Mouse (Mus musculus): ENCODE data around the gene Pitpnm2.
A peak's percentile ranks its signal among the peaks of the same experiment; 100 is the strongest.

Pitpnm2 gene

DNA sequence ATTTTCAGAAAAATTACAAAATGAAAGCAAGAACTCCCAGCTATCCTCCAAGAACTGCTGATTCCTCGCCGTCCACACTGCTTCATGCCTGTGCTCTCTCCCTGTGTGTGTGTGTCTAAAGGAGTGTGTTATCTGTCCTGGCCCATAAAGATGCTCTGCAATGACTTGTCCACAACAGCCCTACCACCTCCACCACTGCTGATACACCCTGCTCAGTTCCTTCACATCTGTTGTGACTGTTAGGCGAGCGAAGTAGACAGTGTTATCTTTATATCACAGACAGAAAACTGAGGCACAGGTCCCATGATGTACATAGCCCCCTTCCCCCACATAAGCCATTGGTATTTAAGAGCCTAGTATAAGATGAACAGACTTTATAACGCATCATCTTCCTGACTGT, 67.5 kb downstream of the Pitpnm2 start:
- DNase-seq (ENCODE audit: inconsistent ontology term), result no peak

DNA sequence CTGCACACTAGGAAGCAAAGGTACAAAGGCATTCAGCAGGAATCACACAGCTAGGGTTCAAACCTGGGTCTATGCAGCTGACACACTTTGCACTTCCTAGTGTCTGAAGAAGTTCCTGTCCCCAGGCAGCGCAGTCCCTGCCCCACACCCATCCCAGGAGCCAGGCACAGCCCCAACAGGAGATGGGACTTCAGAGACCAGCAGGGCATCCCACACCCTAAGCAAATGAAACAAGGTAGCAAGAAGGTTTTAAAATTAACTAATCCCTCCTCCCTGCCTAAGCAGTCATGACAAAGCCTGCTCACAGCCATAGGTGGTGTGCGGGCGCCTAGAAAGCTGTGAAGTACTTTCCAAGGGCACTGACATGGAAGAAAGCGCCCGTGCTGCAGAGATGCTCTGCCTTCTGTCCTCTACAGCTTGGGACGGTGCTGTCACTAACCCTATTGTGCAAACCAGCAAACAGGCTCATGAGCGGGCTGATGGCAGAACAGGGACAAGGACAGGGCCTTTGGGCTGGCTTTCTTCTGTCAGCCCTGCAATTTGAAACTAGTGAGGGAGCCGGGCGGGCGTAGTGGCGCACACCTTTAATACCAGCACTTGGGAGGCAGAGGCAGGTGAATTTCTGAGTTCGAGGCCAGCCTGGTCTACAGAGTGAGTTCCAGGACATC, 68.9 kb downstream of the Pitpnm2 start:
- no peak for DNase-seq (ENCODE audit: inconsistent ontology term)

DNA sequence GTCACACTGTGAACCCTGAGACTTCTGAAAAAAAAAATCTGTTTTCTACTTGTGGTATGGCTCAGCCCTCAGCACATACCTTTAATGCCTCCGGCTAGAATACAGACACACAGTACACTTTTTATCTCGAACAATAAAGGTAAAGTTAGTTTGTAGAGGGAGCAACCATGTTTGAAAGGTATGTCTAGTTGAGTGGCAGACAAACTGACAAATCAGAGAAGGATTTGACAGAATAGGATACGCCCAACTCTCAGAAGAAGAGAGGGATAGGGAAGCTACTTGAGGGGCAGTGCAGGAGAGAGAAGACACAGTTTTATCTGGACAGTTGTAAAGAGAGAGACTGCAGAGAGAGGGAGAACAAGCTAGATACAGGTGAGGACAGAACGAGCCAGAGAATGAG, 70.1 kb downstream of the Pitpnm2 start:
- no peak for DNase-seq (ENCODE audit: inconsistent ontology term)

DNA sequence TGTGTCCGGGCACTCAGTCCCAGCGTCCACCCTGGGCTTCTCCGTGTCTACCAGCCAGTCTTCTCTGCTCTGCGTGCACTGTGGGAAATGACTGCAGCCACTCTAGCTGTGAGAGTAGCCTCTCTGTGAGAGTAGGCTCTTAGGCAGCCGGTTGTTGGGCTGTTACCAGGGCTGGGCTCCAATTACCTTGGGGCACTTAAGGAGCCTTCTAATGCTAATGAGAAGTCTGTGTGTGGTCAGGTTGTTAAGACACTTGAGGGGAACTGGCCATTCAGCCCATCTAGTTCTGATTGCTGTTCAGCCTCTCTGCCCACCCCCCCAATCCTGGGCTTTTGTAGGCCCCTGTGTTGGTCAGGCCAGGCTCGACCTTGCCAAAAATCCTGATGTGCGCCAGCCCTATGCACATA, 72.8 kb downstream of the Pitpnm2 start:
- DNase-seq (ENCODE audit: inconsistent ontology term), result no peak

DNA sequence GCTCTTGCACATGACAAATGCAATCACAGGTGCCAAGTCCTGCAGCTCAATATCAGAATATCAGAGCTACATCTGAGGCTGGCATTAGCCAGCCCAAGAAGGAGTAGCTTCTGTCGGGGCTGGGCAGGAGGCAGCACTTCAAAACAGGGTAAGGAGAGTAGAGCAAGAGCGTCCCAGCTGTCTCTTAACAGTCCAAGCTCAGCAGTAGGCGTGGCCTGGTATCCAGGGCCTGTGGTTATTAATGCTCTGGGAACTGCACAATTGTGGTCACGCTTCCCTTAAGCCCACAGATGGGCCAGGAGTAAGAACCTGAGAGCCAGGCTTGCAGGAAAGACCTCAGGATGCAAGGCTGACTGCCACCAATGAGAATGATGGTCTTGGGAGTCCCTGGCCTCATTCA, 74.4 kb downstream of the Pitpnm2 start:
- no peak for DNase-seq (ENCODE audit: inconsistent ontology term)

DNA sequence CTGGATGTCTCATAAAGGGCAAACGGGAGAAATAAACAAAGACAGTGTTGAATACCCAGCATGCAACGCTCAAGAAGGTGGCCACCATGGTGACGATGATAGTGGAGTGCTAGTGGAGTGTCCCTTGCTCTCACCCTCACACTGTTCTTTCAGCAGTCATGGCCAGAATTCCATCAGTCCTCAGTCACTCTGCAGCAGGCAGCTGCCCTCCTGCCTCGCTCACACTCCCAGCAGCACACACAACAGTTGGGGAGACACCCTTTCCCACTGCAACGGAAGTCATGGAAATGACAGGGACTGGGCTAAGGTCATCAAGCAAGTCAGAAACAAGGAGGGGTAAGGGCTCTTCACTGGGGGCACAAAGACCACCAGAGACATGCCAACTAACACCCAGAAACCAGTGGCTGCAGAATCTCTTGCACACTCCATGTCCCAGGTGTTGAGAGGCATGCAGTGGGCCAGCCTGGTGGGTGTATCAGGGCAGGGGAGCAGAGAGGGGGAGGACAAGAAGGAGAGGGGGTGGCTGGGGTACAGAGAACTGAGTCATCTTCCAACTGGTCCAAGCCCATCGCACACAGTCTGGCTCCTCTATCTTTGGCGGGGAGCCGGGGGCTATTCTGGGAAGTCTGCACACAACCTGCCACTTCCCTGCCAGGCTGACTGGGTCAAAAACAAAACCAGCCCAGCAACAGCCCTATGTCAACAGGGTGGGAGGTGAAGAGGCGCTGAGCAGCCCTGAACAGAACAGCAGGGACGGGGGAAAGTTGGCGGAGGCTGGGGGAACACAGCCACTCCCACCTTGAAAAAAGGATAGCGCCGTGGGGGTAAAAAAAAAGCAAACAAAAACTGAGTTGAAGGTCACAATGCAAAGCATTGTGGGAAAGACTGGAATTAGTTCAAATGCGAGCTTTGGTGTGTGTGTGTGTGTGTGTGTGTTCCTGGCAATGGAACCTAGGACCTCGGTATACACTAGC, 76.3 kb downstream of the Pitpnm2 start:
- peak; percentile 89 for DNase-seq (ENCODE audit: inconsistent ontology term)

DNA sequence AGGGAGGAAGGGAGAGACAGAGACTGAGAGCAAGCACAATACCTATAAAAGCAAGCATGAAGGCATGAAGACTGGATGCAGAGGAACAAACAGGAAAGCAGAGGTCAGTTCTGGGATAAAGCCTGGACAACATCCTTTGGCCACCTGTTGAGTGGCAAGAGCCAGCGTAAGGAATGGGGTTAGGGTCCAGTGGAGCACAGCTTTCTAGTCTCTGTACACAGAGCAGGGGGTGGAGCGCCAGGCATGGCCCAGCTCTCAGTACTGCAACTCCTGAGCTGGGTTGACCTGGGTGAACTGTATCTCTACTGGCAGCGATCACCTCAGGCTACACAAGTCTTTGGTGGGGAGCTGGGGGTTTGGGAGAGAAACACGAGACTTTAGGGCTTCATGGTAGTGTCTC, 77.3 kb downstream of the Pitpnm2 start:
- no peak for DNase-seq (ENCODE audit: inconsistent ontology term)

DNA sequence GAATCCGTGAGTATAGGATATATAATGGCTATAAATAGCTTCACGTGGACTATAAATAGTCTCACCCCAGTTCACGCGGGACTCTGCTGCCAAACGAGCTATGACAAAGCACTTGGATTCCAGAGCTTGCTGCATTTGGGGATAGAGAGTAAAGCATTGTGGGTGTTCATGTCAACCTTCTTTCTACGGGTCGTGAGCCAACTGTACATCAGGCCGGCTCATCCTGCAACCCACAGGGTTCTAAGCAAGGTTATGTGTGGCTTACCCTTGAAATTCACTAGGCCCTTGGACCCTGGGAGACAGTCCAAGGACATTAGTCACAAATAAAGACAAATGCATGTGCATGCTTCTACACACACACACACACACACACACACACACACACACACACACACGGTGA, 77.8 kb downstream of the Pitpnm2 start:
- no peak for DNase-seq (ENCODE audit: inconsistent ontology term)

DNA sequence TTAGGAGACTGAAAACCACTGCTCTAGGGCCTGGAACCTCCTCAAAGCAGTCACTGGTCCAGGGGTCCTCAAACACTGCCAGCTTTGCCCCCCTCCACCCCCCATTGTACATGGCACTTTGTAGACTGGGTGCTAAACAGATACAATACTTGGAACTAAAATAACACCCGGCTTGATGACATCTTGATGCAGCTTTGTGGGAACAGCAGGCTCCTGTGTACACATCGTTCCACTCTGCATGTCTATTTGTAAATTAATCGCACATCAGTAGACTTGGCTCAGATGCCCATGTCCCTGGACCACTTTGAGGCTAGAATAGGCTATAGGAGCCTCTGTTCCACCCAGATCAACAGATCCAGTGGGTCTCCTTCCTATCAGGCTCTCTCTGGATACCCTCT, 80.3 kb downstream of the Pitpnm2 start:
- no peak for DNase-seq (ENCODE audit: inconsistent ontology term)

DNA sequence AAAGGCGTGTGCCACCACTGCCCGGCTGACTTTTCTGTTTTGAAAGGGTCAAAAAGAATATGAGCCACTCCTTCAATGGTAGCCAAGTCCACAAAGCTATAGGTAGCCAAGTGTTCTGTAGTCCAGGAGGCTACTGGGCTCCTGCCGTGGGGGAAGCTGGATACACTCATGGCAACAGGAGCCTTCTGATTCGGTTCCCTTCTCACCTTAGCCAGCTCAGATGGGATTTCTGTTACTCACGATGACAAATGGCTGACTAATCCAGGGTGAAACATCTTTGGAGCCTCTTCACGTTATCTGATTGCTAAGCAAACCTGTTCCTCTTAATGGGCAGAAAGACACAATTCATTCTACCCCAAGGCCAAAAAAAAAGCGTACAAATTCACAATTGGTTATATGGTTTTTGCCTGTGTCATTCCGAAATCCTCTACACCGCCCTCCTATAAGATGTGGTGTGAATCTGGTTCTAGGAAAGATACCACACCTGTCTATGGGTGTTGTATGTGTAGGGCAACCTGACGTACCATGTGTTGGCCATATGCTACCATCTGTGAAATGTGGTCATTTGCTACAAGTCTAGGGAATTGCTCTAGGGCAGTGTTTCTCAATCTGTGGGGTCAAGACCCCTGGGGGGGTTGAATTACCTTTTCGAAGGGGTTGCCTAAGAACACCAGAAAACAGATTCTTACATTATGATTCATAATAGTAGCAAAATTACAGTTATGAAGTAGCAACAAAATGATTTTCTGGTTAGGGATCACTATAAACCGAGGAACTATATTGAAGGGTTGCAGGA, 80.9 kb downstream of the Pitpnm2 start:
- DNase-seq (ENCODE audit: inconsistent ontology term), result no peak

DNA sequence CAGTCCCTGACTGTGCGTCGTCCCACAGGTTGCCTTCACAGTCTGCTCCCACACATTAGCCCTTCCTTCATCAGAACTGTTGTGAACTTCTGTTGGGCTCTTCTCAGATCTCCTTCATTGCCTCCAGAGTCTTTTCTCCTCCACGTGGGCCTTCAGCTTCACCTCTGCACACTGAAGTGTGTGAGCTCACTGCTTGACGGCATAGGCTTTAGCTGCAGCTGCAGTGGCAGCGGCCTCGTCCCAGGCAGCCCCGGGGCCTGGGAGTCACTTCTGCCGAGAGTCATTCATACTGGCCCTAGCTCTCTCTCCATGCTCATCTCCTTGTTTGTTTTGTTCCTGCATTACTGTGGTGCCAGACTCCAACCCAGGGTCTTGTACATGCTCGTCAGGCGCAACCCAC, 81.9 kb downstream of the Pitpnm2 start:
- no peak for DNase-seq (ENCODE audit: inconsistent ontology term)

DNA sequence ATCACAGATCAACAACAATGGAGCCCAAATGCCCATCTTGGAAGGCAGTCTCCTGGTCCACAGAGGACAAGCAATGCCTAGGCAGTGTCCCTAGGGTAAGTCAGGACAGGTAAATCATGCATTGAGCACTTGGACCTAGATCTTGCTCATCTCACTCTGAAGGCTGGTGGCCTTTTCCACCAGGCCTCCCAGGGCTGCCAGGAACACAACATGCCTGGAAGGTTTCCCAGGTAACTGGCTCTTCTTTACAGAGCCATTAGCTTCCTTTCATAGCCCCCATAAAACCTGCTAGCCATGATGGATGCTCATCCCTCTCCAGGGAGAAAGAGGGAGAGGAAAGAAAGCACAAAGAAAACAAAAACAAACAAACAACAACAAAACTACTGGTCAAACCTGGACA, 82.8 kb downstream of the Pitpnm2 start:
- no peak for DNase-seq (ENCODE audit: inconsistent ontology term)

DNA sequence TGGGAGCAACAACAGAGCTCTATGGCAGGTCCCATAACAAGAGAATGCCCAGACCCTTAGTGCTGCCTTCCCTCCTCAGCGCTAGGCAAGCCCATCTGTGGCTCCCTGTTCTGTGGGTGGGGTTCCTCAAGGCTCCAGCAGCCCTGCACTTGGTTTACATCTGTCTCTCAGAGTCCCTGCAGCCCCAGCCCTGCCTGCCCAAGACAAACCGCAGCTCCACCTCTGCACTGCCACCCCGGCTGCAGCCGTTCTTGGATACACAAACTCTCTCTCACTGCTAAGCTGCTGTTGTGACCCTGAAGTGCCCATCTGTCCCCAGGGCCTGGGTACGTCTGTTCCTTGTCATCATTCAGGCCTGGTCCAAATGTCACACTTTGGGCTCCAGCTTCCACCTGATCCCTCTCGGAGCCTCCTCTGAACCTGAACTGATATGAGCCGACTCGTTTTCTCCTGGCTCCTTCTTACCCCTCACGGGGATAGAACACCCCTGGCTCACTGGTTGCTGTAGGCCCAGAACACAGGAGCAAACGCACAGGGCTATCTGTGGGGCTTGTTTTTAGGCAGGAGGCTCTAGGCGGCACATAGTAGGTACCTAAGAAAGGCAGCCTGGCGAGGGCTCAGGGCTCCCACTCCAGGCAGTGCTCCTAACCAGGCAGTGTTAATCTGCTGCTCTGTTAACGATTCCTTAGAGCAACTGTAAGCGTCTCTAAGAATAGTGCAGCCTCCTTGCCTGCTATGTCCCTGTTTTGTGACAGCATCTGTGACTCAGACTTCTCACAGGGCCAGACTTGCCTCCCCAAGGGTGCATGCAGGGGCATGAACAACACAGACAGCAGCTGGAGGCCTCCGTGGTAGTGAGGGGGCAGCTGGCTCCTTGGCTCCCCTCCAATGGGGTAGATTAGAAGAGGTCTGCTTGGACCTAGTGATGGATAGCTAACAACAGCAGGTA, 83.7 kb downstream of the Pitpnm2 start:
- DNase-seq (ENCODE audit: inconsistent ontology term), result peak; percentile 44

DNA sequence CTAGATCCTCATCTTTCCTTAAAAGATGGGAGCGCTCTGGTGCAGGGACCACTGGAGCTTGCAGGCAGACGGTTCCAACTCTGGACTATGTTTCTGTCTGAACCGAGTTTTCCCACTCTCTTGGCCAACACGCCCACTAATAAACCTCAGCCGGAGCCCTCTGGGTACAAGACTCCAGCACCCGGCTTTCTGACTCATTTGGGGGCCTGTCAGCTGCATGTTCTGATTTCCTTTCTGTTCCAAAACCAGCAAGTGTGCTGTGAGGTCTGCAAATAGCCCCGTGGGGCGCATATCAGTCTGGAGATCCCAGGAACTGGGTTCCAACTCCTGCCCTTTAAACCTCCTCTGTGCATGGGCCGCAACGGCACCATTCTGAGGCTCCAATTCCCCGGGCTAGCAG, 86.1 kb downstream of the Pitpnm2 start:
- no peak for DNase-seq (ENCODE audit: inconsistent ontology term)

DNA sequence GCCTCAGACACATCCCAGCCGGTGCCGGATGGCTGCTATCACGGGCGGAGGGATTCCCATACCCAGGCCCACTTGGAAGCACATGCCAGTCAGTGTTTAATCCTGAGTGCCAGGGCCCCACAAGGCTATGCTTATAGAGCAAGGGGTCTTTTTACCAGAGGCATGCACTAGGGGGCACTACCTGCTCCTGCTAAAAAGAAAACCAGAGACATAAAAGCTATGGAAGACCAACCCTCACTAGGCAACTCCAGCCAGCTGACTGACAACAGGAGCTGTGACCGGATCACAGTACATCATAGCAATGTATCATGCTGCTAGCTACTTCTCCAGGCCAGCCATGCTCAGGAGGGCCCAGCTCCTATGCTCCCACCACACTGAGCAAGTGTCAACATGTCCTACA, 87.0 kb downstream of the Pitpnm2 start:
- DNase-seq (ENCODE audit: inconsistent ontology term), result peak; percentile 54

DNA sequence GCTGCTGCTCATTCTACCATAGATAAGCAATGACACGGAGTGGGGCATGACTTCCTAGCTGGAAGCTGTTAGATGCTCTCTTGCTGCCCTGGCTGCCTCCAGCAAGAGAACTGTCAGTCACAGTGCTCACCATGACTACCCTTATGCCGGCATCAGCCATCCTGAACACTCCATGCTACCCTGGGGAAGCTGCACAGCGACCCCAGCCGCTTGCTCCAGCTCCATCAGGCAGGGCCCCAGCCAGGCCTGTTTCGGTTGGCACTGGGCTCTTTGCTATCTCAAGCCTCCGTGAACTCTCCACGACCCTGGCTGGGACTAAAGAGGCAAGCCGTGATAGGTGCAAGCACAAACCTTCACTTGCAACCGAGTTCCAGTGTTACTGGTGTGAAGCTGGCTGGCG, 87.7 kb downstream of the Pitpnm2 start:
- DNase-seq (ENCODE audit: inconsistent ontology term), result peak; percentile 49

DNA sequence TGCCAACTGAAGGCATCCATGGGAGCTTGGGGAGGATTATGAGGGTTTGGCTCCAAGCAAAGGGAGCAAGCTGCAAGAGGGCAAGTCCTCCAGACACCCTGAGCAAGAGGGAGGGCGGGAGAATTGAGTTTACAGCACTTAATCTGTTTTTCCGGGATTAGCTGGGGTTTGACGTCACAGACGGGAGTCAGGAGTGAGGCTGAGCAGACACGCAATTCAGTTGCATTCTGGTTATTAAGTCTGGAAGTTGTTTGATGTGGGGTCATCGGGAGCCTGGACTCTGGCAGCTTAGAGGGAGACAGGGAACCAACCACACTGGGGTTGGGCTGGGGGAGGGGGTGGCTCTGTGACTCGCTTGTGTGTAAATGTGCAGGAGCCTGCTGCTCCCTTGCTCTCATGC, 90.1 kb downstream of the Pitpnm2 start:
- DNase-seq (ENCODE audit: inconsistent ontology term), result no peak

DNA sequence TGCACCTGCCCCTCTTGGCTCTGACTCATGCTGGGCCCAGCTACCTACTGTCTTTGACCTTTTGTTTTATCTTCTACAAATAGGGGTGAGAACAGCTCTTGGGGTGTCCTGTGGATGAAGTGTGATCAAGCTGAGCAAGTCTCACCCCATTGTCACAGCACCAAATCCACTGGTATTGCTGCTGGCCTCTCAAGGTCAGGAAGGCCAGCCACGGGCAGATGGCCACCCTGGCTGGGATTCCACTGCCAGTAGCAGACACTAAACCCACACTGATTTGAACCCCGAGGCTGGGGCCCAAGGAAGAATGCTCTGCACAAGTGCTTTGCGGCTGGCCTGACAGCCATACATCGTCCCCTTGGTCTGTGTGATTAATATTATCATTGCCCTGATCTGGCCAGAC, 91.3 kb downstream of the Pitpnm2 start:
- no peak for DNase-seq (ENCODE audit: inconsistent ontology term)

DNA sequence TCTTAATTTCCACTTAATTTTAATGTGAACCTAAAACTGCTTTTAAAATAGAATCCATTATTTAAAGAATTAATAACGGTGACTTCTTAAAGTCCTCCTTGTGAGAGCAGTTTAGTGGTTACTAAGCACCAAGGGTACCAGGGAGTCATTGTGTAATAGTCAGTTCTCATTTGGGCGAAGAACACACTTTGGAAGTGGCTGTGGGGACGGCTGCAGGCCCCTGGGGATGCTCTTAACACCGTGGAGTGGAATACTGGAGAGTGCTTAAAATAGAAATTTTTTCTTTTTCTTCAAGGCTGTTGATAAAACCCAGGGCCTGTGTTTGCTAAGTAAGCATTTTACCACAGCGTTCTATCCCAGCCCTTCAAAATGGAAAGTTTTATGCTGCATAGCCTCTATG, 93.6 kb downstream of the Pitpnm2 start:
- DNase-seq (ENCODE audit: inconsistent ontology term), result no peak

DNA sequence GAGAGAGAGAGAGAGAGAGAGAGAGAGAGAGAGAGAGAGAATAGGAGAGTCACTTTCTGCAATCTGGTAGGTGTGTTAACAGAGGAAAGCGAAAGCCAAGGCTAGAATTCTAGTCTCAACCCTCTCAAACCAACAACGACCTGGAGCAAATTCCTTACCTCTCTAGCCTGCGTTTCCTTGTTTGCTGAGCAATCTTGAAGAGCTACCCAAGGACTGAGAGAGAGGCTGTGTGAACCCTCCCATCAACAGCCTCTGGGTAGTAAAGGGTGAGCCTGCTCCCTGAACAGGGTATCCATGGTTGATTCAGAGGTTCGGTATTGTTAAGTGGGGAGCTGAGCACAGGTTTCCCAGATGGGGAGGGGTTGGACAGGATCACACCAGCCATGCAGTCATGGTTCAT, 96.8 kb downstream of the Pitpnm2 start:
- DNase-seq (ENCODE audit: inconsistent ontology term), result no peak

DNA sequence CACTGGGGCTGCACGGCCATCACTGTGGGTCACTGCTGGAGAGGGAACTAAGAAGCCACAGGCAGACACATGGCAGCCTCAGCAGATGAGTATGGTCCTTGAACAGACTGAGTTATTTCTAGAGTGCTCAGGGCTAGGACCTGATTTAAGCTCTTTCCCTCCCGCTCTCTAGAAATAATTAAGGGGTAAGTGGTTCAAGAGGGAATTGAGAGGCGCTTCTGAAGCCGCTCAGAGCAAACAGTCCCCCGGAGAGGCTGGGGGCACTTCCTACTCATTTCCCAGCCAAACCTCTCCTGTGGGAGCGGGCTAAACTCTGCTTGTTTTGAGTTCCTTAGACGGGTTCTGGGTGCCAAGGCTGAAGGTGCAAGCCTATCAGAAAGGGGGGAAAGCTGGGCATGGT, 98.7 kb downstream of the Pitpnm2 start:
- DNase-seq (ENCODE audit: inconsistent ontology term), result no peak

Measured in Muller cell, postnatal 12 days (primary cell).